Mouse (Mus musculus) mature B cell (primary cell): ENCODE data around the gene Abcc4.

ENCODE experiments used
- in situ Hi-C: fragments of 300-500 bp; cut with MboI; formaldehyde crosslinking; loops from 2 replicates; pipeline ENCODE4 v1.14.3; 2019

Abcc4 gene

DNA sequence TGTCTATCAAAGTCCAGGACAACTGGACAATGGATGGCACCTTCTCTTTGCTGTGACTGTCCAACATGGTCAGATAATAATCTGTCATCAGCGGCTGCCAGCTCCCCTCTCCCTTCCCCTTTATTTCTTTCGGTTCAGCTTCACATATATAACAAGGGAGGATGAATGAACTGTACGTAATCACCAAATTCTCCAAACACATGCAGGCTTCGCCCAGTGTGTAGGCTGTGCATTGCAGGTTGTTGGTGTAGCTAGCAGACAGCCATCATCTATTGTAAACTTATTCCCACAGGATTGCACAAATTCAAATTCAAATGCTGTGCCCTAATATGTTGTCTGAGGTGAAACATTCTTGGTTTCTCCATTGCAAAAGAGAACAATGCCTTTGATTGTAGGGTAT is 271.2 kb downstream of the Abcc4 start:
- in situ Hi-C loops = no loop called here

DNA sequence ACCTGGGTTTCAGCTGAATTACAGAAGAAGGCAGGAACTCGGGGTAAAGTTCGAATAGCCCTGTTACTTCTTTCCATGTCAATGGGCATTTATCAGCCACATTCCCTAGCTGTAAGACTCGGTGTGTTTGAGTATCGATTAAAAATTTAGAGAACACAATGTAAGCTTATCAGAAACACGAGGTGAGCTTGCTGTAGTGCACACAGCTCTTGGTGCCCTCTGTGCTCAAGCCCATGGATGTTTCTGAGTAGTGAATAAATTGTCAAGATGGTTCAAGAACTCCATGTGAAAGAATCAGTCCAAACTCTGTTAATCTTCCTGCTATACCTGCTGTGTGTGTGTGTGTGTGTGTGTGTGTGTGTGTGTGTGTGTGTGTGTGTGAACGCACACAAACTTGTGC is 272.2 kb downstream of the Abcc4 start:
- in situ Hi-C loops = no loop called here
